Mouse (Mus musculus): ENCODE measurements around the gene Olfr286.

Gene Olfr286

DNA sequence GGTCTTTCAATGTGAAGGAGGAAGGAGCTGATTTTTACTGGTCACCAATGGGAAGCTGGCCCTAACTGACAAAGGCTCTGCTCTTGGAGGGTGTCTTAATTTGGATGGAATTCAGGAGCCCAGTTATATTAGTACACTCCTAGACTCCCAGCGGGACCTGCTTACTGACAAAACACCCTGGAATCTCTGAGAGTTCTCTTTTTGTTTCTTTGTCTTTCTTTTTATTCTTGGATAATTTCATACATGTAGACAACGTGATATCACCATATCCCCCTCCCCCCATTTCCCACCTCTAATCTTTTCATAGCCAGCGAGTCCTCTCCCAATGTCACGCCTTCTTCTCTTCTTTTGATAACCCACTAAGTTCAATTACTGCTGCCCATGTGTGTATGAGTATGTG, at the start of gene Olfr286:
Gene Olfr286 (minus strand): TSS at position 101 of the 400 bp plus-strand sequence.
- no peak for DNase-seq

DNA sequence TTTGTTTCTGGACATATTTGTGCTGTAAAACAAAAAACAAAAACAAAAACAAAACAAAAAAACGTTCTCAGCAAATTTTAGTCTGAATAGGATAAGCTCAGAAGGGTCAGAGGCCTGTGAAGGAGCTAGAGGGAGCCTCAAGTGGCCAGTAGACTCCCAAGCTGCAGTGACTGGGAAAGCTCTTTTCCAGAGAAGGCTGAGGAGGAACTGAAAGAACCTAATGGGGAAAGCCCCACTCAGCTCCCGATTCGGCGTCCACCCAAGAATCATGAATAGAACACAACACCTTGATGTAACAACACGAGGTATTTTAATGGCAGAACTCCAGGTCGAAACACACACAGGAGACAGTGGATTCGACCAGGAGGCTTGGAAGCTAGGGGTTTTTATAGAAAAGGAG, 23.5 kb upstream of the Olfr286 start:
- no peak for DNase-seq

DNA sequence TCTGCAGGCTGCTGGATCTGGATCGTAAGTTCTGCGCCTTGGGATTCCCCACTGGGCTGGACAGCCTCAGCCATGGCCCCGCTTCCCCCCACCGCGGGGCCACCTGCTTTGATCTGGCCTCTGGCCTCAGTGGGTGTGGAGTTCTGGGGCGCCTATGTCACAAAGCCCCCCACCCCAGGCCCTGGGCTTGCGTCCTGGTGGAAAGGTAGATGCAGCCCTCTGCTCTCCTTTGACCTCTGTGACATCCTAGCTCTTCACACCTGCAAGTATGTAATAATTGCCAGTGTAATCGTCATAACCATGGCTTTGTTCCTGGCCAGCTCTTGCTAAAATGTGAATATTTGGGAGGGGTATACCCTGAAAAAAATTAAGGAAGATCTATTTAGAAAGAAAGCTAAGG, 22.9 kb upstream of the Olfr286 start, which contains the start of gene H1fnt:
Gene H1fnt (minus strand): TSS at position 101 of the 400 bp plus-strand sequence.
- DNase-seq: no peak

DNA sequence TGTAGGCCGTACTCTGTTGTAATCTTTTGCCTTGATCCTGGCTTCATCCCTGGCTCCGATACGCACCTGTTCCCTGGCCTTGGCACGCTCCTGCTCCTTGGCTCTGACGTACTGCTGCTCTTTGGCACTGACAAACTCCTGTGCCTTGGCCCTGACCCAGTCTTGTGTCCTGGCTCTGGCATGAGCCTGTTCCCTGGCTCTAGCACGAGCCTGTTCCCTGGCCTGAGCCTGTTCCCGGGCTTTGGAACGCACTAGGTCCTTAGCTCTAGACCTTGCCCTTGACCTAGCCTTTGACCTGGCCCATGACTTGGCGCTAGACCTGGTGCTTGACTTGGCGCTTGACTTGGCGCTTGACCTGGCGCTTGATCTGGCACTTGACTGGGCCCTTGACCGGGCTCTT, 22.0 kb upstream of the Olfr286 start:
- DNase-seq: no peak

DNA sequence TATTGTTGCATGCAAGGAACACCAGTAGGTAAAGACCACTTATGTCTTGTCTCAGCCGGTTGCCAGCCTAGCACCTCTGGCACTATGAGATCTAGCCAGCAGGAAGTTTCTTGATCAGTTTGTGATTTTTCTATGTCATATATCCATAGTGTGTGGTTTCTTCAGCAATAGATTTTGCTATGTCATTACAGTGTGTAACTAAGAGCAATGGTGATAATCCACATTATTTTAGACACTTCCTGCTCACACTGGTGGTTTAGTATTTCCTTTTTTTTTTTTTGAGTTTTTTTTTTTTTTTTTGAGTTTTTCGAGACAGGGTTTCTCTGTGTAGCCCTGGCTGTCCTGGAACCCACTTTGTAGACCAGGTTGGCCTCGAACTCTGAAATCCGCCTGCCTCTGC, 1.2 kb upstream of the Olfr286 start:
- DNase-seq: no peak

DNA sequence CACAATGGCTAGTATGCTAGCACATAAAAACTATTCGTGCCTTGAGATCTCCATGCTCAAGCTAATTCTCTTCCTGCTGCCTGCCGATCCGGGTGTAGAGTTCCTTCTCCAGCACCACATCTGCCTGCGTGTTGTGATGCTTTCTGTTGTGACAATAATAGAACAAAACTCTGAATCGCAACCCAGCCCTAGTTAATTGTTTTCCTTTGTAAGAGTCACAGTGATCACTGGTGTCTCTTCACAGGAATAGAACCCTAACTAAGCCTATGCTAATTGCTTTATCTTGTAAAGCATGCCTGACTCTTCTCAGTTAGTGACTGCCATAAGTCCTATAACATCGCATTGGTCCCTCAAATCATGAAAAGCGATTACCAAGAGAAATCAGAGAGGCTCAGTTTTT, 8.2 kb downstream of the Olfr286 start:
- no peak for DNase-seq

DNA sequence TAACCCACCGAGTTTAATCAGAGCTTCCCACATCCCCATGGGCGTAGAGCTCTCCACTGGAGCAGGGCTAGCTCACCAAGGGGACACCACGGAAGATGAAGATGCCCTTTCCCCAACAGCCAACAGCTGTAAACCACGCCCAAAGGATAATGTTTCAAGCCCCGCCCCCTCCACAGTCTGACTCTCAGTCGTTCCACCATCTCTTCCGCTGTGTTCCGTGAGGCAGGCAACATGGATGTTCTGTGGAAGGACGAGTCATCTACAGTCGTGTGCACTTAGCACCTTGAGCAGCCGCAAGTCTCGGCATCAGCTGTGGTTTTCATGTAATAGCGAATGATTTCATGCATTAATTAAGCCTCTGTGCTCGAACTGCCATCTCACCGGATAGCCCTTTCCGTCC, 8.6 kb downstream of the Olfr286 start:
- peak; percentile 27 to 40 for DNase-seq

DNA sequence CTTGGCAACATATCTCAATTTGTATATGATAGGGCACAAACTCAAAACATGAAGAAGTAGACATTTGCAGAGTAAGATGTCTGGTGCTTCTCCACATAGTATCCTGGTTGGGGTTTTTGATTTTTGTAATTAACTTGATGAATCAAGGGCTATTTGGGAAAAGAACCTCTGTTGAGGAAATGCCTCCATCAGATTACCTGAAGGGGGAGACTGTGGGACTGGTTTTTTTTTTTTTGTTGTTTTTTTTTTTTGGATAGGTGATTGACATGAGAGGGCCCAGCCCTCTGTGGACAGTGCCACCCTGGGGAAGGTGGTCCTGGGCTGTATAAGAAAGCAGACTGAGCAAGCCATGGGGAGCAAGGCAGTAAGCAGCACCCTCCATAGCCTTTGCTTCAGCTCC, 11.9 kb downstream of the Olfr286 start:
- DNase-seq: no peak

DNA sequence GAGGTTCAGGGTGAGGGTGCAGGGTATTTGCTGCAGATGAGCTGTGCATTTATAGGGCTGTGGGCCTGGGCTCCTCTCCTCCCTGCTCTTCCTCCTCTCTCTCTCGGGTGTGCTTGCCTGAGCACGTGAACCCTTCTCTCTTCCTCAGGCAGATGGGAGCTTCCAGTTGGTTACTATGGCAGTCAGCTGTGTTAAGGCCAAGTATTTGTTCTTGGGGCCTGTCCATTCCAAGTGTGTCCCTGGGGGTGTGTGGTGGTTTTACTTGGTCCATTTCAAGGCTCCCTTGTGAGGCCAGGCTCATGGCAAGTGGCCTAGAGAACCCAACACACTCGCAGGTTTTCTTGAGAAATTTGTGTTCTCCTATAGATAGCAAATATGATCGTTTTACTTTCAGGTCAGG, 13.4 kb downstream of the Olfr286 start, which contains the start of the genes Gm44579 and Olfr287:
Gene Gm44579 (minus strand): TSS at position 101 of the 400 bp plus-strand sequence.
Gene Olfr287 (minus strand): TSS at position 180 of the 400 bp plus-strand sequence.
- DNase-seq: no peak

DNA sequence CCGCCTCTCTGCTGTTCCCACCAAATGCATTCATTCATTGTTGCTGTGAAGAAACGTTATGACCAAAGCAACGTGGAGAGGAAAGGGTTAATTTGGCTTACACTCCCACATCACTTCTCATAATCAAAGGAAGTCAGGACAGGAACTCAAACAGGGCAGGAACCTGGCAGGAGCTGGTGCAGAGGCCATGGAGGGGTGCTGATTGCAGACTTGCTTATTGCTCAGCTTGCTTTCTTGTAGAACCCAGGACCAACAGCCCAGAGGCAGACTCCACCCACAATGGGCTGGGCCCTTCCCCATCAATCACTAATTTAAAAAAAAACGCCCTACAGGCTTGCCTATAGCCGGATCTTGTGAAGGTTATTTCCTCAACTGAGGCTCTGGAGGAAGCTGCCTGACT, 20.1 kb downstream of the Olfr286 start:
- DNase-seq: peak in 1 of 2 experiments; percentile 3

DNA sequence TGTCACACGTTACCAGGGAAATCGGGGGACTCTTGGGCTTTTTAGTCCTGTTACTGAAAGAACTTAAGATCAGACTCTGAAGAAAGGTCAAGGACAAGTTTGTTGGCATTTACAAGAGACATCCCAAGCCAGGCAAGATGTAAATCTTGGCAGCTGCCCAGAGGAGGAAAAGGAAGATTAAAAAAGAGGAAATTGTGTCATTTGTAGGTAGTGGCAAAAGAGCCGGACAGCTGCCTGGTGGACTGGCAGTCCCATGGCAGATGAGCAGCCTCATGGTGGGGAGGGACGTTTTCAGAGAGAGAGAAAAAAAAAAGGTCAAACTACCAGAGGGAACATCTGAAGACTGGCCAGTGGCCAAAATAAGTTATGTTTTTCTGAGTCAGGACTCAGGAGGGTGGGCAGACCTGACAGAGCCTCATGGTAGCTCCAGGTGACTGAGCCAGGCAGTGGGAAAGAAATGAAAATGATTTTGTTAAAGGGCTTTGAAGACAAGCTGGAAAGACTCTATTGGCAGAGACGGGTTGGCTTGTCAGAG, 20.8 kb downstream of the Olfr286 start:
- peak; percentile 3 to 7 for DNase-seq

DNA sequence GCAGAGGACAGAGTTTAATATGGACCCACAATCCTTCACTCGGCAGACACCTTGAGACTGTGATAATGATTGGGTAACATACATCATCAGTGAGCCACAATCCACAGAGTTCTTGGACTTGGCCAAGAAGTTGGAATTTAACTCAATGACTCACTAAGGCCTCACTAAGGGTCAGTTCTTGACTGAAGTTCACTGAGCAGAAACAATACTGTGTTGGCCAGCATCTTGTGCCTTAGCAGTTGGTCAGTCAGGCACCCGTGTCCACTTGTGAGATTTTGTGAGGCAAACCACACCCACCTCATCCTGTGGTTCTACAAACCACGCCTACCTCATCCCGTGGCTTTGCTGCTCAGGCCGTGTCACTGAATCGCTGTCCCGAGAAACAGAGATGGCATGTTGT, 24.6 kb downstream of the Olfr286 start:
- peak; percentile 4 to 23 for DNase-seq

DNA sequence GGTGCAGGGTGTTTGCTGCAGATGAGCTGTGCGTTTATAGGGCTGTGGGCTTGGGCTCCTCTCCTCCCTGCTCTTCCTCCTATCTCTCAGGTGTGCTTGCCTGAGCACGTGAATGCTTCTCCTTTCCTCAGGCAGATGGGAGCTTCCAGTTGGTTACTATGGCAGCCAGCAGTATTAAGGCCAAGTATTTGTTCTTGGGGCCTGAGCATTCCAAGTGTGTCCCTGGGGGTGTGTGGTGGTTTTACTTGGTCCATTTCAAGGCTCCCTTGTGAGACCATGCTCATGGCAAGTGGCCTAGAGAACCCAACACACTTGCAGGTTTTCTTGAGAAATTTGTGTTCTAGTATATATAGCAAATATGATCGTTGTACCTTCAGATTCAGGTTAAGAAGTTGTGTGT, 38.8 kb downstream of the Olfr286 start, which contains the start of gene Olfr288:
Gene Olfr288 (minus strand): TSS at position 101 of the 400 bp plus-strand sequence.
- no peak for DNase-seq

DNA sequence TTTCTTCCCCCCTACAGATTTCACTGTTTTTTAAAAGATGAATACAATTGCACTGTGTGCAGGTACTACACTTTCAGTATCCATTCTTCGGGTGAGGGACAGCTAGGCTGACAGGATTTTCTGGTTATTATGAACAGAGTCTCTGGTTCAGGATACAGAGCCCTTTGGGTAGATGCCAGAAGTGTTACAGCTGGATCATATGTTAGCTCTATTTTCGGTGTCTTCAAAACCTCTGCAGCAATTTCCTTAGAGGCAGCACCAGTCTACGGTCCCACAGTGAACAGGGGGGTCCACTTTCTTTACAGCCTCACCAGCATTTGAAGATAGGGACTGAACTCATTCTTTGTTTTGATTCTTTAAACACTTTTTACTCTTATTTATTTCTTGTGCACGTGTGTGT, 49.8 kb downstream of the Olfr286 start:
- no peak for DNase-seq

DNA sequence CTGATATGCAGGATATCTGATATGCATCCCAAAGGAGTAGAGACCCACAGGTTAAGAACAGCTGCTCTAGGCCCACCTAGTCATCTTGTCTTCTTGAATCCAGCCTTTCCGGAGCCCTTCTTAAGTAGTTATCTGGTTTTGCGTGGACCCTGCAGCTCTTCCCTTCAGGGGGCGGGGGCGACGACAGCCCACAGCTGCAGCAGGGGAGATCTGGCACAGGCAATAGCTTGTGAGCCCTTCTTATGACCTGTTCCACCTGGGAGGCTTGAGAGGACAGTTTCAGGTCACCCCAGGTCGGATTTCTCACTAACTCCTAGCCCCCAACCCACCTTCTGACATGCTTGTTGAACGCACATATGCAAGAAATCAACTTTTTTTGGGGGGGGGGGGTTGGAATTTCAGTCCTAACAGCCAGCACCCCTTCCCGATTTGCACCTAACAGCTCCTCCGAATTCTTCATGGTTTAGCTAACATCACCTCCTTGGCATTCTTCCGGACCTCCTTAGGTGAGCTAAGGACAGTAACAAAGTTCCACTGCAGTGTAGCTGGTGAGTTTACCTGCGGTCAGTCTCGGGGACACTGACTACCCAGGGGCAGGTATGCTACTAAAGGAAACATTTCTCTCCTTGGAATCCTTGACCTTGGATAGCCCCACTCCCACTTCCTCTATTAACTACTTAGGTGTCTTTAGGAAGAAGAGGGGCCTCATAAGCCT, 52.2 kb downstream of the Olfr286 start:
- no peak for DNase-seq

DNA sequence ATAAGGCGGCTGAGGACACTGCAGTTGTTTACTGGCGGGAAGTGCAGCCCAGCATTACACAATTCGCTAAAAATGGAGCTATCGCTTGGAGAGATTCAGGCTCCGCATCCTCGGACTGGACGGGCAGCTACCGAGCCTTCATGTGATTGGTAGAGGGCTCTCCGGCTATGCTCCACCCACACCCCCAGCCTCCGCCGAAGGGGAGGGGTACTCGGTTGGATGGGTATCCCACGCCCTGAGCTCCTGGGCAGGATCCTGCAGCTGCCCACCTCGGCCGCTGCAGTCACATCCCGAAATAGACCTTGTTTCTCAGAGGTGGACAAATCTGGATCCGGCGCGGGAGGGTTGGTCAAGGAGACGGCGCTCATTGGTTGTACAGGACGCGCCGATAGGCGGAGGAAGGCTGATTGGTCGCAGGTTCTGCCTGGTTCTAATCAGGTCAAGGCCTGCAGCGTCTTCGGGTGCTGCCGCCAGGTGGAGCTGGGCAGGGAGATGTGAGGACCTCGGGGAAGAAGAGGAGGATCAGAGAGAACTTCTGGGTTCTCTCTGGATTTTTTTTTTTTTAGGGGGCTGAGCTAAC, 53.0 kb downstream of the Olfr286 start:
- peak; percentile 95 to 96 for DNase-seq

DNA sequence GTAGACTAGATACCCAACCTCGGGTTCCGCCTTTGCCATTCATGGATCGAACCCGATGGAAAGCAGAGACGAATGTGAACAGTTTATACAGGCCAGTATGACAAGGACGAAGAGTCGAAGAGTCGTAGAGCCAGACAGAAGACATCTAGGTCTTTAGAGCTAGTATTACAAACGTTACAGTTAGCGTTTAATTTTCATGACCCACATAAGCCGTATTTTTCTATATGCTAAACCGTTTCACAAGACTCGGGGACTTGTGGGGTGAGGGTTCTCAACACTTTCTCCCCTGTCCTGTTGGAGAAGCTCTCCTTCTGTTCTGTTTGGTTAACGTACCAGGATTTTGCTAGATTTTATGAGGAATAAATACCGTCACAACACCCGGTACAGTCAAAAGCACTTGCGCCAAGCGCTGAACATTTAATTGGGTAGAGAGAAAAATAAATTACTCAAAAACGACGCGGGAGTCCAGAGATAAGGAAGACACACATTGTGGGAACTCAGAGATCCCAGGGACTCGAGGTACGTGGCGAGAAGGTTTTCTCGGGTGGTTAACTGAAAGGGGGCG, 53.6 kb downstream of the Olfr286 start:
- DNase-seq: no peak

DNA sequence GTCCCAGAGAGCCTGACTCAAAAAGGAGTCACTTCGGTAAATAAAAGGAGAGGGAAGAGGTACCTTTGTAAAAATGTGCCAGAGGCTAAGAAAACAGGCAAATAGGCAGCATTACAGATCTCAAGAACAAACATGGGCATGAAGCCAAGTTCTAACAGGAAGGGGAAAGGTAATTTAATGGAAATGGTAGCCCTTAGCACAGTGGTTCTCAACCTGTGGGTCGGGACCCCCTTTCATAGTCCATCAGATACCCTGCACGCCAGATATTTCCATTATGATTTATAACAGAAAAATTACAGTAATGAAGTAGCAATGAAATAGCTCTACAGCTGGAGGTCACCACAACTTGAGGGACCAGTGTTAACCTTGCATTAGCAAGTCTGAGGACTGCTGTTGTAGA, 56.9 kb downstream of the Olfr286 start:
- no peak for DNase-seq

Data from kidney, postnatal 4 days (tissue).